Comparison of ENCODE assay signal across 9 mouse cellular contexts in genomic region chr11:19007541-19008424, GRCm38 (mm10). TPM values are rescaled to one million over a fixed set of nuclear protein-coding genes. Genes with fewer than 3 reads are reported as not detected.
A peak's percentile ranks its signal among the peaks of the same experiment; 100 is the strongest.
DNase-seq lines count a peak whose midpoint lies in the region; ATAC-seq lines count a peak whose summit lies in the region.
"Had no signal": no experiment of that assay in that cellular context is flagged by ENCODE, and none has a peak within 500 bp of the region (broad histone marks: within the 10 kb centered on the region; RNA-seq: fewer than 3 reads in every experiment).

No protein-coding gene starts in this region.

- DNase-seq in adrenal gland, adult (ENCODE audit: inconsistent age in 2 of 2, low spot score in 1 of 2): peak; percentile 68 to 92
- no peak for DNase-seq in adrenal gland, postnatal 4 days (ENCODE audit: low spot score in 2 of 2)
- peak; percentile 82 for DNase-seq in cerebellum, adult 9-11 months
- peak; percentile 45 for DNase-seq in heart, adult 8-10 months (ENCODE audit: low spot score)
- peak; percentile 57 for DNase-seq in kidney, postnatal 10 days
- peak; percentile 64 for DNase-seq in midbrain, embryonic 14.5 days
- DNase-seq in B cell, adult 2 months: no peak

- H3K4me2 ChIP-seq in midbrain, embryonic 14.5 days (ENCODE audit: low read length): peak overlapping the region; percentile 92

- WGBS in midbrain, embryonic 14.5 days: 9% methylated on average over 45 of the region's 45 CpGs

- ATAC-seq in midbrain, embryonic 14.5 days (ENCODE audit: low FRiP score, low TSS enrichment): peak; percentile 28; the same call in 1 of the 2 replicates
- ATAC-seq in frontal cortex, adult (ENCODE audit: low TSS enrichment): no peak

- H3K27ac ChIP-seq in midbrain, embryonic 14.5 days (replicated peaks; ENCODE audit: low read depth, low read length): peak overlapping the region; percentile 66

- H3K4me3 ChIP-seq in midbrain, embryonic 14.5 days (replicated peaks; ENCODE audit: low read depth, low read length): peak overlapping the region; percentile 27
- H3K4me3 ChIP-seq: erythroblast, embryonic 14.5 days had no signal

- H3K36me3 ChIP-seq in midbrain, embryonic 14.5 days (ENCODE audit: control insufficient read depth, insufficient read depth, low read length): no peaks in the 10 kb centered on the region

- H3K4me1 ChIP-seq in midbrain, embryonic 14.5 days (ENCODE audit: control insufficient read depth, insufficient read depth, low read length): peaks cover 40% of the 10 kb centered on the region

- H3K9ac ChIP-seq in midbrain, embryonic 14.5 days (replicated peaks; ENCODE audit: low read length): peak overlapping the region; percentile 36

- H3K9me3 ChIP-seq in midbrain, embryonic 14.5 days (ENCODE audit: control insufficient read depth, low read length): no peaks in the 10 kb centered on the region

- H3K27me3 ChIP-seq in midbrain, embryonic 14.5 days (ENCODE audit: control insufficient read depth, insufficient read depth, low read length): 0 out of 2 replicates have a peak, but pooled peaks cover 2% of the 10 kb centered on the region

RNA-seq across cellular contexts. Expression of gene Meis1, which starts 11.0 kb away (rescaled TPM):
- 10 to 100 TPM; 69.6 to 73.3 TPM for total RNA-seq in adrenal gland, postnatal 4 days (2021)
- total RNA-seq in heart, adult 8-10 months (2022): 10 to 100 TPM; 27.9 to 32.8 (median 30.9) TPM
- 33.4 and 51.7 TPM in 2 replicates for polyA plus RNA-seq in midbrain, embryonic 14.5 days (2014; fragmentation: Nextera tagmentation; extraction: Ambion mirVana)

Comparison
In these comparisons a context has a peak if more than half of its experiments do, and no peak if none do; other contexts are left out.
1. DNase-seq: peak in adrenal gland, adult (2 of 2), cerebellum, adult 9-11 months (single experiment), heart, adult 8-10 months (single experiment), kidney, postnatal 10 days (single experiment) and midbrain, embryonic 14.5 days (single experiment); none in adrenal gland, postnatal 4 days (0 of 2) and B cell, adult 2 months (0 of 2).